Mouse (Mus musculus) ES-Bruce4 (cell line): ENCODE data around the gene Sigmar1. TPM values are rescaled to one million over a fixed set of nuclear protein-coding genes. Genes with fewer than 3 reads are reported as not detected.
"Not testable (repeated sequence)": the region's sequence is repeated elsewhere in the genome, so short reads cannot be mapped to it uniquely, and the experiment has no call there.

ENCODE experiments used
- H3K27ac ChIP-seq: 2 replicates; pipeline ENCODE4 v1.5.1; 2012; ENCODE audit warnings: low read length, inconsistent platforms; ENCODE audit not compliant: insufficient read depth
- H3K27me3 ChIP-seq: 2 replicates; pipeline ENCODE4 v1.6.1; 2012; ENCODE audit warnings: mild to moderate bottlenecking, low read length, inconsistent platforms; ENCODE audit not compliant: control insufficient read depth, poor library complexity, insufficient read depth, severe bottlenecking
- H3K36me3 ChIP-seq: 2 replicates; pipeline ENCODE4 v1.6.1; 2012; ENCODE audit warnings: inconsistent platforms, mild to moderate bottlenecking, low read length, moderate library complexity; ENCODE audit not compliant: control insufficient read depth, poor library complexity, insufficient read depth, severe bottlenecking
- H3K4me1 ChIP-seq: one replicate; pipeline ENCODE4 v1.8.1; 2011; ENCODE audit warnings: low read length; ENCODE audit not compliant: control insufficient read depth, insufficient read depth
- H3K4me3 ChIP-seq: 2 replicates; pipeline ENCODE4 v1.5.1; 2011; ENCODE audit warnings: low read depth, mild to moderate bottlenecking, low read length
- H3K9ac ChIP-seq: 2 replicates; pipeline ENCODE4 v1.6.1; 2012; ENCODE audit warnings: low read depth, mild to moderate bottlenecking, inconsistent platforms; ENCODE audit not compliant: poor library complexity, severe bottlenecking
- H3K9me3 ChIP-seq: replicated peaks from 2 replicates; pipeline ENCODE4 v1.6.1; 2012; ENCODE audit warnings: mild to moderate bottlenecking, low read length, inconsistent platforms; ENCODE audit not compliant: control insufficient read depth, poor library complexity, insufficient read depth, severe bottlenecking
- CTCF ChIP-seq: IDR thresholded peaks from one replicate; pipeline ENCODE4 v1.8.1; 2011; ENCODE audit warnings: low read depth, low read length
- EP300 ChIP-seq: IDR thresholded peaks from 2 replicates; pipeline ENCODE4 v1.6.1; 2011; ENCODE audit warnings: low read depth, low read length; ENCODE audit not compliant: insufficient read depth
- POLR2A ChIP-seq: IDR thresholded peaks from one replicate; pipeline ENCODE4 v1.8.1; 2011; ENCODE audit warnings: low read length; ENCODE audit not compliant: insufficient read depth
- polyA plus RNA-seq: library from polyadenylated mRNA; stranded (reverse); fragments of >200 nt; gene quantifications from 2 replicates; pipeline ENCODE4 v1.2.4, GENCODE M21; 2011; ENCODE audit warnings: low read depth; ENCODE audit not compliant: missing spikeins, insufficient read depth, insufficient read length

The Sigmar1 gene
- polyA plus RNA-seq: 62.6 and 63.1 TPM in 2 replicates

GRCm38 (mm10) chr4:41755338-41756305 lies at the start of gene Sigmar1:
Sigmar1 (minus strand) TSS chr4:41756157.
- Histone ChIP-seq H3K9ac (peak within 1 kb of the TSS; percentile 64), H3K9me3 (no peaks in the 10 kb centered on the region), H3K27ac (peak within 1 kb of the TSS; percentile 36; the same call in 1 of the 2 replicates), H3K27me3 (no peaks in the 10 kb centered on the region), H3K36me3 (peaks cover 8% of the 10 kb centered on the region), H3K4me1 (no peaks in the 10 kb centered on the region), H3K4me3 (peak within 1 kb of the TSS; percentile 93)
- TF ChIP-seq EP300 (no peak), CTCF (peak; percentile 72), POLR2A (peak; percentile 68)

GRCm38 (mm10) chr4:41783197-41783596 lies 27.2 kb upstream of the Sigmar1 start:
- not testable (repeated sequence) for H3K36me3 ChIP-seq, H3K9ac ChIP-seq, H3K4me1 ChIP-seq, H3K27ac ChIP-seq, H3K27me3 ChIP-seq, H3K4me3 ChIP-seq, H3K9me3 ChIP-seq

GRCm38 (mm10) chr4:41782711-41783110 lies 26.8 kb upstream of the Sigmar1 start:
- H3K4me1 ChIP-seq, H3K9ac ChIP-seq, H3K36me3 ChIP-seq, H3K27me3 ChIP-seq, H3K4me3 ChIP-seq, H3K27ac ChIP-seq, H3K9me3 ChIP-seq: not testable (repeated sequence)

- not testable (repeated sequence) for H3K4me1 ChIP-seq, H3K27ac ChIP-seq, H3K27me3 ChIP-seq, H3K36me3 ChIP-seq, H3K9me3 ChIP-seq, H3K9ac ChIP-seq, H3K4me3 ChIP-seq
Measured at GRCm38 (mm10) chr4:41781748-41782485, 26.0 kb upstream of the Sigmar1 start.

GRCm38 (mm10) chr4:41781271-41781670 lies 25.3 kb upstream of the Sigmar1 start:
- H3K9ac ChIP-seq, H3K27ac ChIP-seq, H3K4me1 ChIP-seq, H3K9me3 ChIP-seq, H3K36me3 ChIP-seq, H3K4me3 ChIP-seq, H3K27me3 ChIP-seq: not testable (repeated sequence)

GRCm38 (mm10) chr4:41775840-41776239 lies 19.9 kb upstream of the Sigmar1 start:
- H3K27ac ChIP-seq, H3K36me3 ChIP-seq, H3K4me3 ChIP-seq, H3K9ac ChIP-seq, H3K9me3 ChIP-seq, H3K4me1 ChIP-seq, H3K27me3 ChIP-seq: not testable (repeated sequence)

- not testable (repeated sequence) for H3K27me3 ChIP-seq, H3K4me1 ChIP-seq, H3K9ac ChIP-seq, H3K9me3 ChIP-seq, H3K36me3 ChIP-seq, H3K27ac ChIP-seq
- peak overlapping the region; percentile 18 for H3K4me3 ChIP-seq
Measured at GRCm38 (mm10) chr4:41774506-41774905, 18.5 kb upstream of the Sigmar1 start.

- H3K27ac ChIP-seq, H3K4me1 ChIP-seq, H3K9me3 ChIP-seq, H3K27me3 ChIP-seq, H3K9ac ChIP-seq, H3K36me3 ChIP-seq: not testable (repeated sequence)
- peak within 1 kb of the TSS; percentile 74 for H3K4me3 ChIP-seq
Measured at GRCm38 (mm10) chr4:41774002-41774401, 18.0 kb upstream of the Sigmar1 start, which contains the start of gene Ccl27a. Ccl27a (minus strand) TSS chr4:41774247.

- not testable (repeated sequence) for H3K27ac ChIP-seq, H3K36me3 ChIP-seq, H3K9ac ChIP-seq, H3K27me3 ChIP-seq, H3K4me1 ChIP-seq, H3K9me3 ChIP-seq
- peak overlapping the region; percentile 74 for H3K4me3 ChIP-seq
Measured at GRCm38 (mm10) chr4:41773502-41773901, 17.5 kb upstream of the Sigmar1 start.
